Mouse (Mus musculus) stomach, postnatal 0 days (tissue): ENCODE data around the gene Hal.

Experiments used
- CTCF ChIP-seq: IDR thresholded peaks from 2 replicates; pipeline ENCODE4 v1.5.1; 2016; ENCODE audit warnings: antibody characterized with exemption, low read depth, mild to moderate bottlenecking, moderate library complexity
- EP300 ChIP-seq: optimal IDR thresholded peaks from 2 replicates; pipeline ENCODE3; 2016; ENCODE audit warnings: antibody characterized with exemption

DNA sequence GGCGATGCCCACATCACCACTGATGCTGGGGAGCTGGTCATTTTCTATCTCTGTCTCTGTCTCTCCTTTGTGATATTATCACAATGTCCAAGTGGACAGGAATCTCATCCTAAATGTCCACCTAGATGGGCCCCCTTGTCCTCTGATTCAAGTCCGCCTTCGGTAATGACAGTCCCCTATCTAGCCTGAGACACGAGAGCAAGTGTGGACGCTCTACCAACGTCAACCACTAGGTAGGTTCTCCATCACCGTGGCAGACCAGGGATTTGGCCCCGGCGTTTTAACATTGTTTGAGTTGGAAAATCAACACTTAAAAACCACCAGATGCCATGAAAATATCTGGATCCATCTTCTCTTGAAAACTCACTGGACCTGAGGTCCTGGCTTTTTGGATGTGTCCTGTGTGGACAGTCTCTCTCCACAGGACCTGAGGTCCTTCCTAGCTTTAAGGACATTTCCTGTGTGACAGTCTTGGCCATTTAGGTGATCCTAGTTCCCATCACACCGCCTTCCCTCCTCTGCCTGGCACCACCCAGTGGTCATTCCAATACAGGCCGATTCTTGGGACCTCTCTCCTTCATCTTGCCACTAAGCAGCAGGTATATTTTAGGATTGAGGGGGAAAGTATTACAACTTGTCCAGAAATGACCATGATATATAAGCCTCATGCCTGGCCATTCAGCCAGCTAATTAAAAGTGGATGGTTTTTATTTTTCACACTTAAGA is 79.4 kb downstream of the Hal start:
- TF ChIP-seq CTCF (peak; percentile 38; the same call in 1 of the 2 replicates), EP300 (no peak)
